Mouse (Mus musculus) lung, embryonic 15.5 days (tissue): ENCODE measurements at regions not wholly inside any gene's neighbourhood (a gene's known extent, or its start where the extent isn't known, plus 50 kb on each side); places are given as distances from the start of the nearest gene placed in this dataset.

Source experiments
- ATAC-seq: fragments of 200-750 bp; cut with Nextera tagmentation; 2 replicates; pipeline ENCODE4 v1.8.0; 2017; ENCODE audit warnings: moderate number of reproducible peaks, borderline replicate concordance; ENCODE audit not compliant: low FRiP score, low TSS enrichment; ENCODE audit errors: extremely low read depth
- H3K27ac ChIP-seq: fragments of 300-500 bp; sonication (generic); 2 replicates; pipeline ENCODE4 v1.5.1; 2015; ENCODE audit warnings: moderate library complexity, mild to moderate bottlenecking, inconsistent platforms
- H3K27me3 ChIP-seq: fragments of 300-500 bp; sonication (generic); 2 replicates; pipeline ENCODE4 v1.6.1; 2015; ENCODE audit warnings: inconsistent platforms
- H3K36me3 ChIP-seq: fragments of 300-500 bp; sonication (generic); 2 replicates; pipeline ENCODE4 v1.6.1; 2015; ENCODE audit warnings: inconsistent platforms
- H3K4me1 ChIP-seq: fragments of 300-500 bp; sonication (generic); 2 replicates; pipeline ENCODE4 v1.6.1; 2015; ENCODE audit warnings: inconsistent platforms
- H3K4me2 ChIP-seq: fragments of 300-500 bp; sonication (generic); 2 replicates; pipeline ENCODE4 v1.6.1; 2015; ENCODE audit warnings: inconsistent platforms, mild to moderate bottlenecking, moderate library complexity
- H3K4me3 ChIP-seq: fragments of 300-500 bp; sonication (generic); 2 replicates; pipeline ENCODE4 v1.5.1; 2015; ENCODE audit warnings: mild to moderate bottlenecking, inconsistent platforms
- H3K9ac ChIP-seq: fragments of 300-500 bp; sonication (generic); 2 replicates; pipeline ENCODE4 v1.6.1; 2015; ENCODE audit warnings: inconsistent platforms
- H3K9me3 ChIP-seq: fragments of 300-500 bp; sonication (generic); 2 replicates; pipeline ENCODE4 v1.6.1; 2016; ENCODE audit warnings: inconsistent platforms
- WGBS: fragments of 180-500 bp; shearing (Covaris S2); methylation state at CpG from one replicate; pipeline ENCODE4 v1.1.7; 2015; 5-methylcytosine and 5-hydroxymethylcytosine counted together

DNA sequence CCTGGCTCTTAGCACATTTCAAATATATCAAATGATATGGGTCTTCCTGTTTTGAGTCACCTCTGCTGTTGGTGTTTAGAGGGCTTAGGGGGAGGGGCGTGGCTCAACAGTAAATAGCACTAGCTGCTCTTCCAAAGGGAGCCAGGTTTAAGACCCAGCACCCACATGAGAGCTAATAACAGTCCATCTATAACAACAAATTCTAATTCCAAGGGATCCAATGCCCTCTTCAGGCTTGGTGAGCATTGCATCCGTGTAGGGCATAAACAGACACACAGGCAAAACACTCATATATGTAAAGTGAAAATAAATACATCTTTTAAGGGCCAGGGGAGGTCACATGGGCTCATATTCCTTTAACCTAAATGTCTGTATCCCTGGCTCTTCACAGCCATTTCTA lies 194.1 kb upstream of the Kdm8 start:
- H3K27ac ChIP-seq: no peak overlapping the region

GRCm38 (mm10) chr7:125250970-125251585 lies 193.4 kb upstream of the Kdm8 start:
- Histone ChIP-seq H3K36me3 (no peaks in the 10 kb centered on the region), H3K27me3 (no peaks in the 10 kb centered on the region), H3K4me2 (no peak overlapping the region), H3K27ac (no peak overlapping the region), H3K9ac (no peak overlapping the region), H3K4me1 (no peaks in the 10 kb centered on the region), H3K9me3 (no peaks in the 10 kb centered on the region), H3K4me3 (no peak overlapping the region)
- 64% methylated on average over 6 of the region's 6 CpGs for WGBS
- no peak for ATAC-seq

More for the DNA sequence above, 194.1 kb upstream of the Kdm8 start:
- 63% methylated on average over 2 of the region's 2 CpGs for WGBS
- Histone ChIP-seq H3K4me3 (no peak overlapping the region), H3K9me3 (no peaks in the 10 kb centered on the region), H3K4me2 (no peak overlapping the region), H3K4me1 (no peaks in the 10 kb centered on the region), H3K27me3 (no peaks in the 10 kb centered on the region), H3K36me3 (no peaks in the 10 kb centered on the region), H3K9ac (no peak overlapping the region)
- no peak for ATAC-seq

- 13% methylated on average over 4 of the region's 4 CpGs for WGBS
- Histone ChIP-seq H3K9ac (no peak overlapping the region), H3K36me3 (no peaks in the 10 kb centered on the region), H3K27me3 (no peaks in the 10 kb centered on the region), H3K9me3 (no peaks in the 10 kb centered on the region), H3K4me1 (no peaks in the 10 kb centered on the region), H3K27ac (no peak overlapping the region), H3K4me3 (no peak overlapping the region), H3K4me2 (no peak overlapping the region)
- no peak for ATAC-seq
These were observed 190.2 kb upstream of the Kdm8 start for GRCm38 (mm10) chr7:125254302-125254701.

DNA sequence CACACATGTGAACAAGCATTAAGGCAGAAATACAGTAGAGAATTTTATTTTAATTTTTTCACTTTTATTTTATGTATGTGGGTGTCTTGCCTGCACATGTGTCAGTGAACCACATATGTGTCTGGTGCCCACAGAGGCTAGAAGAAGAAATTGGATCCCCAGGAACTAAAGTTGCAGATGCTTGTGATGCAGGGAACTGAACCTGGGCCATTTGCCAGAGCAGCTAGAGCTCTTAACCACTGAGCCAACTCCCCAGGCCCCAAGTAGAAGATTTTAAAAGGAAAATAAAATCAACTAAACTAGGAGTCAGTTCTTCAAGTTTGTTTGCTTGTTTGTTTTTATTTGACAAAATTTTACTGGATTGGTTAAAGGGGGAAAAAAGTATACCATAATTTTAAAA lies 185.5 kb upstream of the Kdm8 start:
- Histone ChIP-seq H3K27me3 (no peaks in the 10 kb centered on the region), H3K9me3 (no peaks in the 10 kb centered on the region), H3K9ac (no peak overlapping the region), H3K27ac (no peak overlapping the region), H3K4me3 (no peak overlapping the region), H3K36me3 (no peaks in the 10 kb centered on the region), H3K4me1 (no peaks in the 10 kb centered on the region), H3K4me2 (no peak overlapping the region)
- no peak for ATAC-seq

DNA sequence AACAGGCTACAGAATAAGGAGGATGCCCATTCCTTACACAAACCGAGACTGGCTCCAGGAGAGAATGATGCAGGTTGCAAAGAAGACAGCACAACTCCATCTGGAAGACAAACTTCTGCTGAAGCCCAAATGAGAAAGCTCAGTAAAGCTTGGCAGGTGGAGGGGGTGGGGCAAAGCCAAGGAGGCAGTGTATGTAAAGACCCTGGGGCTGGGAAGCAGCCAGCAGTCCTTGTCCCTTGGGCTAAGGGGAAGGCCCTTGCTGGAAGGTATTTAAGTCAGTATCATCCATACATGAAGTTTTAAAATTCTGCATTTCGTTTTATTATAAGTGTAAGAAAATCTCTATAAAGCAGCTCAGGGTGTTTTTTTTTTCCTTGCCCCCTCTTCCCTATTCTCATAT lies 182.3 kb upstream of the Kdm8 start:
- Histone ChIP-seq H3K9ac (no peak overlapping the region), H3K27ac (no peak overlapping the region), H3K9me3 (no peaks in the 10 kb centered on the region), H3K36me3 (no peaks in the 10 kb centered on the region), H3K4me3 (no peak overlapping the region), H3K4me2 (no peak overlapping the region), H3K27me3 (no peaks in the 10 kb centered on the region), H3K4me1 (no peaks in the 10 kb centered on the region)
- no peak for ATAC-seq
- WGBS: 80% methylated on average over 2 of the region's 2 CpGs

- ATAC-seq: no peak
- no peaks in the 10 kb centered on the region for H3K36me3 ChIP-seq
- WGBS: 53% methylated on average over 12 of the region's 12 CpGs
- H3K9me3 ChIP-seq: no peaks in the 10 kb centered on the region
- no peaks in the 10 kb centered on the region for H3K4me1 ChIP-seq
- H3K9ac ChIP-seq: no peak overlapping the region
- H3K4me2 ChIP-seq: no peak overlapping the region
- no peaks in the 10 kb centered on the region for H3K27me3 ChIP-seq
- H3K4me3 ChIP-seq: no peak overlapping the region
- H3K27ac ChIP-seq: no peak overlapping the region
These were observed 181.7 kb upstream of the Kdm8 start for GRCm38 (mm10) chr7:125262672-125263365.

DNA sequence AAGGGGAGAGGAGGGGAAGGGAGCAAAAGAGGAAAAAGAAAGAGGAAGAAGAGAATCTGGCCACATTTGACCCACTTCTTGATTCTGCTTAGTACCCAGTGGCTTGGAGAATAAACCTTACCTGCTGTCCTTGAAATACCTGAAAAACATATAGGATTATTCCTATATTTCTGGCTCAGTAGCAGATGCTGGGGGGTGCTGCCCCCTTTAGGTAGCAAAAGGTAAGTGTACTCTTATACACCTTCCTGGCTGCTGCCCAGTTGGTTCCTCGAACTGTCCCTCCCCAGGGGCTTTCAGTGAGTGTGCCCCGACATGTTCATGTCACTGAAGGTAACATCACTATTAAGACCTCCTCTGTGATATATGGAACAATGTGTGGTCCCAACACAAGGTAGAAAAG lies 180.7 kb upstream of the Kdm8 start:
- 67% methylated on average over 2 of the region's 2 CpGs for WGBS
- H3K4me3 ChIP-seq: no peak overlapping the region
- H3K4me2 ChIP-seq: no peak overlapping the region

DNA sequence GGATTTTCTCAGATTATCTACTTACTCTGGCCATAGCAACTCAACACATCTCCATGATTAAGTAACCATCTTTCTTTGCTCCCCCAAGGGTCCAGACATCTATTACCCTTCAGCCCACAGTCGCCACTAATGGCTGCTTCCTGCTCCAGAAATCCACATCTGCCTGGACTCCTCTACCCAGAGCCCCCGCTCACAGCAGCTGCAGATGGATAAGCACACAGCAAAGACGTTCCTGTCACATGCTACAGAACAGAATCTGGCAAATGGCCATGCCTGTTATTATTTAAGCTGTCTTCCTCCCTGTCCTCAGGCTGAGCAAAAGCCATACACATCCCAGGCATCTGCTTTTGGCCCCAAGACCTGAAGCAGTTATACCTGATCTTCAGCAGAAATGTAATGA lies 173.8 kb upstream of the Kdm8 start:
- Histone ChIP-seq H3K36me3 (no peaks in the 10 kb centered on the region), H3K4me3 (no peak overlapping the region), H3K27ac (no peak overlapping the region), H3K4me2 (no peak overlapping the region), H3K9ac (no peak overlapping the region), H3K27me3 (no peaks in the 10 kb centered on the region), H3K4me1 (0 out of 2 replicates have a peak, but pooled peaks cover 4% of the 10 kb centered on the region), H3K9me3 (no peaks in the 10 kb centered on the region)
- peak; percentile 73; the same call in 1 of the 2 replicates for ATAC-seq
- WGBS: 34% methylated on average over 3 of the region's 3 CpGs

More for the DNA sequence above, 180.7 kb upstream of the Kdm8 start:
- H3K36me3 ChIP-seq: no peaks in the 10 kb centered on the region
- ATAC-seq: no peak
- no peak overlapping the region for H3K27ac ChIP-seq
- H3K9me3 ChIP-seq: no peaks in the 10 kb centered on the region
- no peaks in the 10 kb centered on the region for H3K4me1 ChIP-seq
- no peaks in the 10 kb centered on the region for H3K27me3 ChIP-seq
- H3K9ac ChIP-seq: no peak overlapping the region

GRCm38 (mm10) chr7:125271356-125271755 lies 173.1 kb upstream of the Kdm8 start:
- Histone ChIP-seq H3K4me2 (no peak overlapping the region), H3K4me1 (0 out of 2 replicates have a peak, but pooled peaks cover 4% of the 10 kb centered on the region), H3K27me3 (no peaks in the 10 kb centered on the region), H3K36me3 (no peaks in the 10 kb centered on the region), H3K4me3 (no peak overlapping the region), H3K9ac (no peak overlapping the region), H3K27ac (no peak overlapping the region), H3K9me3 (no peaks in the 10 kb centered on the region)
- ATAC-seq: no peak
- 85% methylated on average over 4 of the region's 4 CpGs for WGBS

DNA sequence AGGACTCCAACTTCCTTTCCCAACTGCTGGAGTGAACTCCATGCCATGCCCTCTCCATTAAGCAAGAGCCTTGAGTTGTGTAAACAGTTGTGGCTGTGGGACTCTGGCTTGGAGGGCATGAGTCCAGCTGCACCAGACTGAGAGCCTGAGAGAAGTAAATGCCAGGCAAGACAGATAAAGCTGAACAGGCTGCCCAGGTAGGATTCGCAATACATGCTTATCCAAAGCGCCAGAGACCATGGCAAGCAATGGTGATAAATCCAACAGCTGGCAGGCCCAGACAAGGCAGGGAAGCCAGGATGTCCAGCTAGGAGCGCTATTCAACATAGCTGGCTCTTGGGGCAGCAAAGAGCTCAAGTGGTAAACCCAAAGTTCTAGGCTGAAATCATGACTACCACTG lies 163.1 kb upstream of the Kdm8 start:
- ATAC-seq: no peak
- Histone ChIP-seq H3K36me3 (no peaks in the 10 kb centered on the region), H3K9me3 (no peaks in the 10 kb centered on the region), H3K9ac (no peak overlapping the region), H3K27me3 (no peaks in the 10 kb centered on the region), H3K27ac (no peak overlapping the region), H3K4me3 (no peak overlapping the region), H3K4me2 (no peak overlapping the region), H3K4me1 (no peaks in the 10 kb centered on the region)
- WGBS: 77% methylated on average over 3 of the region's 3 CpGs

DNA sequence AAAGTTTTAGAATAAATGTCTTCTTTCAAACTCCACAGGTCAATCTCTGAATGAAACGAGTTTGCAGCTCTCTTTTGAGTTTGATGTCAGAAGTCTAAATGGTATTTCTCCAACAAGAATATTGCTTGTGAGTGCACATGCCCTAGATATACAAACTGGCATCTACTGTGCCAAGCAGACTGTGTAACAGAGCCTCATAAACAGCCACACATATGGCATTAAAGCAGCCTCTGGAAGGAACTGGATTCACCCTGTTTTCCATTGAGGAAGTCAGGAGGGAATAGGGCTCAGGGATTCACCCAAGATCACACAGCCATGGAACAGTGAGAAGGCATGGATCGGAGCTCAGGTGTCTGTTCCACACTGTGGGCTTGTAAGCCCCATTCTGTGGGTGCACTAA lies 149.2 kb upstream of the Kdm8 start:
- Histone ChIP-seq H3K27me3 (no peaks in the 10 kb centered on the region), H3K4me1 (no peaks in the 10 kb centered on the region), H3K27ac (no peak overlapping the region), H3K4me2 (no peak overlapping the region), H3K36me3 (no peaks in the 10 kb centered on the region), H3K9ac (no peak overlapping the region), H3K9me3 (no peaks in the 10 kb centered on the region), H3K4me3 (no peak overlapping the region)
- no peak for ATAC-seq
- 53% methylated on average over 2 of the region's 2 CpGs for WGBS

- no peaks in the 10 kb centered on the region for H3K4me1 ChIP-seq
These were observed 136.0 kb upstream of the Kdm8 start for GRCm38 (mm10) chr7:125308433-125308832.

More at GRCm38 (mm10) chr7:125308433-125308832, 136.0 kb upstream of the Kdm8 start:
- H3K36me3 ChIP-seq: no peaks in the 10 kb centered on the region
- no peaks in the 10 kb centered on the region for H3K27me3 ChIP-seq
- ATAC-seq: no peak
- H3K9me3 ChIP-seq: no peaks in the 10 kb centered on the region
- 67% methylated on average over 3 of the region's 3 CpGs for WGBS
- H3K27ac ChIP-seq: no peak overlapping the region
- no peak overlapping the region for H3K4me2 ChIP-seq
- no peak overlapping the region for H3K9ac ChIP-seq
- no peak overlapping the region for H3K4me3 ChIP-seq
